Mouse (Mus musculus) c-Kit-negative CD71-positive TER-119-positive erythroid progenitor cells, embryonic 14.5 days (primary cell): ENCODE results near the gene Arf1.
"Not testable (repeated sequence)": the region's sequence is repeated elsewhere in the genome, so short reads cannot be mapped to it uniquely, and the experiment has no call there.

Experiments
- DNase-seq: peaks from one replicate; pipeline ENCODE4 v3.0.0-alpha.2; 2013; ENCODE audit warnings: low read depth, low spot score

Arf1 gene

GRCm38 (mm10) chr11:59226787-59227603 lies 1.1 kb downstream of the Arf1 start:
- no peak for DNase-seq

- no peak for DNase-seq
Observed at GRCm38 (mm10) chr11:59226251-59226650, 1.8 kb downstream of the Arf1 start.

DNA sequence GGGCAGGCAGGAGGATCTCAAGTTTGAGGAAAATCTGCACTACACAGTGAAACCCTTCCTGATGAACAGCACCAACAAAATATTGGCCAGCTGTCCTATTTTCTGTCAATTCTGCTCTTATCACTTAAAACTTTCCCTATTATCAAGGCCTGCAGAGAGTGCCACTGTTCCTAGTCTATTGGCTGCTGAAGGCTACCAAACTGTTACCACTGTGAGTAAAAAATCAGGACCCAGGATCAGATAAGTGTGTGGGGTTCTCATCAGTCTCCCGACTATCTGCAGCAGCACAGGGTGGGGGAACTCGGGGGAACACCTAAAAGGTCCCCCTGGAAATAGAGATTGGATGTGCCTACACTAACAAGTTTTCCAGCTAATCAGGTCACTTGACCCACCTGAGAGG lies 2.9 kb downstream of the Arf1 start:
- no peak for DNase-seq

GRCm38 (mm10) chr11:59224470-59224869 lies 3.6 kb downstream of the Arf1 start:
- no peak for DNase-seq

GRCm38 (mm10) chr11:59224025-59224424 lies 4.0 kb downstream of the Arf1 start:
- no peak for DNase-seq

DNA sequence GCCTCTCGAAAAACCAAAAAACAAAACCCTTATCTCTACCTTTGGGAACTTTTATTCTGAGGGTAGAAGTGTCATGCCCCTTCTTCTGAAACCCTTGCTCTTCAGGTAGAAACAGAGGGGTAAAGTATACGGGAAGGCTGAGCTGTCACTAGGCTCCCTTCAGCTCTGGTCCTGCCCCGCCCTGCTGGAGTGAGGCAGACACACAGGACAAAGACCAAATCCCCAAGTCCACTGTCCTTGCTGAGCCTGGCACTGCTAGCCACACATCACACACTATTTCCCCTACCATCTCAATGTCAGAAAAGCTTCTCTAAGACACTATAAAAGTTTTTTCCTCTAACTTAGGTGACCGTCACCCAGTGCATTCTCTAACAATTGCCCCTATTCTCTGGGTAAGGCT lies 5.8 kb downstream of the Arf1 start:
- DNase-seq, result no peak

DNA sequence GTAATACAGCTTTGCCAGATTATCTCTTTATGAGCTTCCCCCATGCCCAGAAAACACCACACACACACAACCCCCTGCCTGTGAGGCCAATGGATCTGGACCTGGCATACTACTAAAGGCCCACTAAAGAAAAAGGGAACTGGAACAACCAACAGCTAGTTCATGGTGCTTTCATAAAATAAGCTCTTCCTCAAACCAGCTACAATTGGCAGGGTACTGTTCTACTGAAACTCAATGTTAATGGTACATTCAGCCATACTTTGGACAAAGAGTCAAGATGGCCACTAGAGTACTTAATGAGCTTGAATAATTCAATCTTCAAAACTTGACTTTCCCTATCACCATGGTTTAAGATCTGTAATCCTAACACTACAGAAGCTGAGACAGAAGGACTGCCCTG lies 6.5 kb downstream of the Arf1 start:
- no peak for DNase-seq

DNA sequence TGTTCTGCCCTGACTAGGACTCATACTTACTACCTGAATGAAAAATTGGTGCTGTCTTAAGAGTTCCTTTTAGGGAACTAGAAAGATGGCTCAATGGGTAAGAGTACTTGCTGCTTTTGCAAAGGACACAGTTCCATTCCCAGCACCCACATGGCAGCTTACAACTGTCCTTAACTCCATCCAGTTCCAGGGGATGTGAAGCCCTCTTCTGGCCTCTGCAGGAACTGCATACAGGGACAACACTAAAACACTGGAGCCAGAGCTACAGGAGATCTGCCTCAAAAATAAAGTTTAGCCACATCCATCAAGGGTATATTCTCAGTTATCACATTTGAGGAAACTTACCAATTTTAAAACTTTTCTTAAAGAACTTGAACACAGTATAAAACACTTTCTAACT lies 9.0 kb downstream of the Arf1 start:
- DNase-seq, result no peak

GRCm38 (mm10) chr11:59218389-59218998 lies 9.6 kb downstream of the Arf1 start:
- no peak for DNase-seq

GRCm38 (mm10) chr11:59216955-59217354 lies 11.1 kb downstream of the Arf1 start:
- no peak for DNase-seq

- no peak for DNase-seq
Observed at GRCm38 (mm10) chr11:59212892-59213494, 15.1 kb downstream of the Arf1 start.

- DNase-seq, result not testable (repeated sequence)
Observed at GRCm38 (mm10) chr11:59212320-59212719, 15.8 kb downstream of the Arf1 start.

DNA sequence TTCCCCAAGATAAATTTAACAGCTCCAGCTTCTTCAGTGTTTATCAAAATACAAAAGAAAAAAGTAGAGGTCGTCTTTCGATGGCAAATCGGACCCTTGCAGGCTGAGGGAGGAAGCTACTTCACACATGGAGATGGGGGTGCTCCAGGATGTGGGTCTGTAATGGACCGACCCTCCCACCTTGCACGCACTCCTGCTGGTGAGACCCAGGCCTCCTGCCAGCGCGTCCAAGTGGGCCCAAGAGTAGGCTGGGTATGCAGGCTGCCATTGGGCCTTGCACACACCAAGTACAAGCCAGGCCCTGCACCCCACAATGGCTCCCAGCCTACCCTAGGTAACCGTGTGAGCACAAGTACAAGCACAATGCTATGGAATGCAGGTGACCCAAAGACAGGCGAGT lies 16.5 kb downstream of the Arf1 start:
- not testable (repeated sequence) for DNase-seq

DNA sequence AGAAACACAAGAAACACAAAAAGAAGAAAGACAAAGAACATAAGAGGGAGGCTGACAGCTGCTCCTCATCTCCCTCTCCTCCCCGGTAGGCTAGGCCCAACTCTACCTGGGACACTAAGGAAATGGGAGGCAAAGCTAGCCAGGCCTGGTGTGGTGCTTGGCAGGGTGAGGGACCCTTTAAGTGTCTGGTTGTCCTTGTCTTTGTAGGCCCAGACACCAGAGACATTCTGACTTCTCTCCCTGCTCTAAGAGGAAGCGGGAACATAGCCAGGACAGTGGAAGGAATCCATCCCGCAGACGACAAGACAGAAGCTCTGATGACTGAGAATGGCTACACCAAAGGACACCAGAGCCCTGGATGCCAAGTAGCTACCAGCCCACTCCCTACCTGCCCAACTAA lies 18.1 kb downstream of the Arf1 start:
- DNase-seq, result no peak

DNA sequence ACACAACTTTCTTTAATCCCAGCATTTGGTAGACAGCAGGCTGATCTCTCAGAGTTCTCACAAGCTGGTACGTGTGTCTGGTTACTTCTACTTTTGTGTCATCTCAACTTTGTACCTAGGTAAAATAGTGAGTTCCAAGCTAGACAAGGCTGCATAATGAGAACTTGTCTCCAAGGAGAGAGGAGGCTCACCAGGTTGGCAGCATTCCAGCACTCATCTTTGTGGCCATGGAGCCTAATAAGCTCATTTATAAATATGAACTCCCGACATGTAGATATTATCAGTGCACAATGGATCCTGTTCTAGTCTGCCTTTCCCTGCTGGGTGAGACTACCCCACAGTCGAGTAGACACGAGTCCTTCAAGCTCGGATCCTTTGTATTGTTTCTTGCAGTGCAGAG lies 18.5 kb downstream of the Arf1 start:
- DNase-seq, result no peak

GRCm38 (mm10) chr11:59209003-59209441 lies 19.0 kb downstream of the Arf1 start:
- peak; percentile 72 for DNase-seq

GRCm38 (mm10) chr11:59208153-59208831 lies 19.8 kb downstream of the Arf1 start, which contains the start of gene 2310033P09Rik:
Gene 2310033P09Rik, plus strand, starts transcription at chr11:59208321.
- peak; percentile 84 for DNase-seq

DNA sequence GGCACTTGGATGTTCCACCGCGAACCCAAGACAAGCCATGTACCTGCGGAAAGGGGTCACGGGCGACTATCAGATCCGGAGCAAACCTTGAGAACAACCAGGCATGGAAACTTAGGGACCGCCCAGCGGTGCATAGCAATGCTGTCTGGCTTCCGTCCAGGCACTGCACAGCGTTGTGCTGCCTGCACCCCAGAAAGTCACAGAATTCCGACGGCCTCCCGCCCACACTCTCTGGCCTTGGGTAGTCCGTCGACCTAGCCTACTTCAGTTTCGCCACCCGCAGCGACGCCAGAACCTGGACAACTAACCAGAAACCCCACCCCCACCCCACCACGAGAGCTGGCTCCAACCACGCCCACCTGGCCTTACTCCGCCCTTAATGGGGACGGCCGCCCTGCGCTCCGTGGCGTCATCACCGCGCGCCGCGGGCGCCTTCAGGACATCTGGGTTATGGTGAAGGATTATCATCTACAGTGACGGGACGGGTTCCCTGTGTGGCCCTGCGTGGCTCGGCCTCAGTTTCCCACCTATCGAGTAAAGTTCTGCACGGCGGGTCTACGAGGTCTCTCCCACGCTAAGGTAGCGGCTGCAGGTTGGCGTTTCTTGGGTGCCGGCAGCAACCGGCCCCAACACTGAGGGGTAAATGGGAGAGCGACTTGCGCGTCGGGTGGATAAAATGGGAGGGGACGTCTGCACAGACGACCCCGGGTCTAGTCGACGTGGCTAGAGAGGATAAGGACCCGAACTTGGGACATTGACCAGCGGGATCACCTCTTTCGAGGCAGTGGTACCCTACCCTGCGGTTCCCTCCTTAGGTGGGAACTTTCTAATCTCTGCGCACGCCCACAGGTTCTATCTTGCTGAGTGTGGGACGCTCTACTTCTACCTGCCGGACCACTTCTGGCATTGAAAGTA lies 25.7 kb downstream of the Arf1 start, which contains the start of gene Mrpl55:
TSS of gene Mrpl55 (plus strand) at position 406 of the 915 bp plus-strand sequence.
- peak; percentile 87 for DNase-seq

DNA sequence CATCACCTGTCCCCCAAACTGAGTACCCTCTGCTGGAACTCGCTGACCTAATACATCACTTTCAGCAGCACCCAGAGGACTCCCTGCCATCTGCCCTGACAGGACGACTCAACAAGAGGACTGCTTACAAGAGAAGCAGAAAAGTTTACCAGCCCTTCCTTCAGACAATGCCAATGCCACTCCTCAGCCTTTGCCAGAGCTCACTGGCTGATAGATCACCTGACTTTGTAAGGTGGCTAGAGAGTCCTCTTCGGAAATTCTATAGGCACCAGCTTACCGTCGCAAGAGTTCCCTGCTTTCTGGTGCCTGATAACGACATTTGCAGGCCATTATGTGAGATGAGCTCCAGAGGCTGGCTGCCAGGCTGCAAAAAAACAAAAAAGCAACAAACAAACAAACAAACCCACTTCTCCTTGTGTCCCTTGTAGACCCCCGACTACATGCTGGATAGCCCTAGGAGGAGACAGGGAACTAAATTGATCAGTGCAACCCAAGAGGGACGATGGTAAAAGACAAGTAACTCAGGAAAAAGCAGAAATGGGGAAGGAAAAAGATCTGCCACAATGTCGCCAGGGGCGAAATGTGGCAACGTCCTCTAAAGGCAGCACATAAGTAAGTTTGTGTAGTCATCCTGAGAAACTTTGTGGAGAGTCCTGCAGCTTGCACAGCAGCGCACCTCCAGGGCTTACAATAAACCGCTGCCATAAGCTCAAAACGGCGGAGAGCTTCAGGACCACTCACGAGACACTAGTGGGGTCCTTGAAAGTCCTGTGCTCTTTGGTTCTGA lies 26.7 kb downstream of the Arf1 start:
- no peak for DNase-seq

DNA sequence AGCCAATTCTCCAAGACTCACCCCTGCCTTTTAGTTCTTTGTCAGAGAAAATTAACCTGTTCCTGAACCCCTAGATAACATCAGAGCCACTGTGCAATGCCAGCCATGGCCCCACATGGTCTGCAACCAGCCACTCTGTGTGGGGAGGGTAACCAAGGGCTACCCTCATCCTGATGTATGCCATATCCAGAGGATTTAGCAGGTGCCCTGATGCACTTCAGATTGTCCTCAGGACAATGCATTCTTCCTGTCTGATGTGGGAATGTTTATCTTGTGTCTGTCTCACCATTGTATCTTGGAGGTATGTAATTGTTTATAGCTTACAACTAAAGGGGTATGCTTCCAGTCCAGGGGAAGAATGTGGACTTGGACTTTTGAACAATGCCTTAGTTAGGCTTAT lies 31.8 kb downstream of the Arf1 start:
- no peak for DNase-seq
